Mouse (Mus musculus): ENCODE results near the gene Nin.
"Not testable (repeated sequence)": the region's sequence is repeated elsewhere in the genome, so short reads cannot be mapped to it uniquely, and the experiment has no call there.

Nin gene

DNA sequence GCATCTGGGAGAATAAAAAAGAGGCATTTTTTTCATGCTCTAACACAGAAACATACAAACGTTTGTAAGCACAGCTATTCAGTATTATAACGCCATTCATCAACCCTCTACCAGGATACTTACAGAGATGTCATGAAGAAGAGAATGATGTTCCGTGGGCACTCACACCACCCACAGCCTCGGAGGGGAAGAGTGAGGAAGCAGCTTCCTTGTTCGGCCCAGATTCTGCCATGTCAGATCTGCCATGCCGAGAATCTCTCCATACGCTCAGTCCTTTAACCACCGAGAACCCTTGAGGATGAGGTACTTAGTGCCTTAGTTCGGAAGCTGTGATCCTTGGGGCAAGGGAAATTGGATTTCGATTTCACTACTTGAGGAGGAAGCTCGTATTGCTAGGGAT lies at the start of gene Nin:
Gene Nin, minus strand, starts transcription at position 367 of the 400 bp plus-strand sequence.
- no peak for DNase-seq (ENCODE audit: low spot score in 2 of 2)

GRCm38 (mm10) chr12:70161057-70161456 lies 47.5 kb upstream of the Nin start:
- DNase-seq (ENCODE audit: low spot score in 2 of 2): no peak

GRCm38 (mm10) chr12:70157292-70158066 lies 44.0 kb upstream of the Nin start:
- no peak for DNase-seq (ENCODE audit: low spot score in 2 of 2)

GRCm38 (mm10) chr12:70156222-70156621 lies 42.7 kb upstream of the Nin start:
- no peak for DNase-seq (ENCODE audit: low spot score in 2 of 2)

- DNase-seq (ENCODE audit: low spot score in 2 of 2): no peak
These were observed 40.3 kb upstream of the Nin start, which contains the start of gene Abhd12b for GRCm38 (mm10) chr12:70153842-70154241. TSS of gene Abhd12b (plus strand) at chr12:70154142.

- DNase-seq (ENCODE audit: low spot score in 2 of 2): no peak
These were observed 35.2 kb upstream of the Nin start for GRCm38 (mm10) chr12:70148631-70149265.

DNA sequence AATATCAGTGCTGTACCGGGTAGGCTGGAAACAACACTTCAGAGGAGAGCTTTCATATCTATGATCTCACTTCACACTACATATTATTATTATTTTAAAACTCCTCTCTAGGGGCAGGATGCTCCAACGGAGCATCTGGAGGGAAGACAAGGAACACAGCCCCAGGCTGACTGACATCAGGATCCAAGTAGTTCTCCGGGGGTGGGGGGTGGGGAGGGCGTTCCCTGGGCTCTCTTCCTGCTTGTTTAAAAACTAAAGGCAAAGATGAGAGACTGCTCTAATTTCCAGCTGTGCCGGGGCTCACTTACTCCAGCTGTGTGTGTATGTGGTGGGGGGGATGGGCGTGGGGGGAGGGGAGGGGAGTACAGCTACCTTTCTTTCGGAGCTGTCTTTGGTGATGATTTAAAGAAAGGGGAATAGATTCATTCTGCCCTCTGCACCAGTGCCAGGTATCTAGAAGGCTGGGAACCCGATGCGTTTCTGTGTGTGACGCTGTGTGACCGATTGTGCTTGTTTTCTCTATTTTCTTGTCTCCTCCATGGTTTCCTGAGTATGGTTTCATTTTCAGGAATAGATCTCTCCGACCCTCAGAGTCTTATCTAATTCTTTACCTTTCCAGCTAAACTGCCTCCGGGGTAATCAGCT lies 34.6 kb upstream of the Nin start:
- no peak for DNase-seq (ENCODE audit: low spot score in 2 of 2)

GRCm38 (mm10) chr12:70145586-70145985 lies 32.1 kb upstream of the Nin start:
- no peak for DNase-seq (ENCODE audit: low spot score in 2 of 2)

GRCm38 (mm10) chr12:70144637-70145448 lies 31.3 kb upstream of the Nin start:
- DNase-seq (ENCODE audit: low spot score in 2 of 2): peak in 1 of 2 experiments; percentile 60

DNA sequence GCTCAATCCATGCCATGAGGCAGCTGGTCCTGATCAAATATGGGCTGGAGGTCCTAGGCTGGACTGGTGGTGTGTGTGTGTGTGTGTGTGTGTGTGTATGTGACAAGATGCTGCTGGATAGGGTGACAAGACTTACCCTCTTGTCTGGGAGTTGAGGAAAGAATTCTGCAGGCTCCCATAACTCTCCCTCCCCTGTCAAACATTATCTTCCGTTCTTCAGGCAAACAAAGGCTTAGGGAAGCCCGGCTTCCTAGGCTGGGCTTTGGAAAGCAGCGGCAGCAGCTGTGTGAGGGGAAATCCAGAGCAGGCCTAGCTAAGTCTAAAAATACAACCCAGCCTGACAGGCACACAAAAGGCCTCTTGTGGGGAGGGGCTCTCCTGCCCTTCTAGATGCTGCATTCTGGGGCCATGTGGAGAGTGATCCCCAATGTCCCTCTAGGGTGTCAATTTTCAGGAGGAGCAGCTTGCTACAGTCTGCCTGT lies 30.6 kb upstream of the Nin start:
- not testable (repeated sequence) for DNase-seq (ENCODE audit: low spot score in 2 of 2)

DNA sequence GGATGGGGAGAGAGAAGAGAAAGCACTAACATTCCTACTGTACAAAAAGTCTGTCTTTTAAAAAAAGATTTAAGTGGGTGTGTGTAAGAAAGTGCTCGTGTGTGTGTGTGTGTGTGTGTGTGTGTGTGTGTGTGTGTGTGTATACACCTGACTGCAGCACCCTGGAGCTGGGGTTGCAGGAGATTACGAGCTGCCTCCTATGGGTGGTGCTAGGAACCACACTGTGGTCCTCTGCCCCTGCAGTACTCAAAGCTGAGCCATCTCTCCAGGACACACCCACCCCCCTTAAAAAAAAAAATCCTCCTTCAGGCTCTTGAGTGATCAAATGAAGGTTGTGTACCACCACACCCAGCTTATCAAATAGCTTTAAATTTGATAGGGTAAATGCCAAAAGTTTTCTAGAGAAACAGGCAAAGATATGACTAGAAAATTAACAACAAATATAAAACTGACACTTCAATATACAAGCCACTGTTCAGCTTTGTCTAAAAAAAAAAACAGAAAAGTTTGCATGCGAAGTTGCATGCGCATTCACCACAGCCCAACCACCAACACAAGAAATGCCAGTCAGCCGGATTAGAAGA lies 27.6 kb upstream of the Nin start:
- DNase-seq (ENCODE audit: low spot score in 2 of 2): no peak

- DNase-seq (ENCODE audit: low spot score in 2 of 2): no peak
These were observed 27.0 kb upstream of the Nin start for GRCm38 (mm10) chr12:70140542-70140941.

- DNase-seq (ENCODE audit: low spot score in 2 of 2): no peak
These were observed 26.4 kb upstream of the Nin start for GRCm38 (mm10) chr12:70139871-70140270.

GRCm38 (mm10) chr12:70137626-70138025 lies 24.1 kb upstream of the Nin start:
- DNase-seq (ENCODE audit: low spot score in 2 of 2): no peak

- no peak for DNase-seq (ENCODE audit: low spot score in 2 of 2)
These were observed 23.6 kb upstream of the Nin start for GRCm38 (mm10) chr12:70137095-70137494.

DNA sequence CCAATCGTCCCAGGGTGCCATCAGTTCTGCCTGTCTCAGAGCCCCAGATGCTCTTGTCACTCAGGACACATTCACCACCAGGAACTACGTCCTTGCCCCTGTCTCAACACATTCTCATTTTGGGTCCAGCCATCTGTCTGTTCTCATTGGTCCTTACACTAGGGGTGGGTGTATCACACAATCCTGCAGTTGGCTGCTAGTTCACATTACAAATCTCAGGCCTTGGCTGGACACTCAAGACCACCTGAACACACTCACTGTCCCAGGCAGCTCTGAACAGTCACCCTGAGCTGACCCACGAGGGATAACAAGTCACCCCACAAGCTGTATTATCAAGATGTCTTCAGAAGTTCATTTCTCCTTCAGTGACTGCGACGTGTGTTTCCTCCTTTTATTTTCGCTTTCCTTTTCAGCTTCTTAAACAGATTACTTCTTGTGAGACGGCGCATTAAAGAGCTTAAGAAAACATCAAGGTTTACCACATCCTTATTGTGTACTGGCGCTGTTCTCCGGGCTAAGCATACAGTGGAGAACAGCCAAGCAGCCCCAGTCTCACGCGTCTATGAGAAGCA lies 22.8 kb upstream of the Nin start:
- DNase-seq (ENCODE audit: low spot score in 2 of 2): no peak

DNA sequence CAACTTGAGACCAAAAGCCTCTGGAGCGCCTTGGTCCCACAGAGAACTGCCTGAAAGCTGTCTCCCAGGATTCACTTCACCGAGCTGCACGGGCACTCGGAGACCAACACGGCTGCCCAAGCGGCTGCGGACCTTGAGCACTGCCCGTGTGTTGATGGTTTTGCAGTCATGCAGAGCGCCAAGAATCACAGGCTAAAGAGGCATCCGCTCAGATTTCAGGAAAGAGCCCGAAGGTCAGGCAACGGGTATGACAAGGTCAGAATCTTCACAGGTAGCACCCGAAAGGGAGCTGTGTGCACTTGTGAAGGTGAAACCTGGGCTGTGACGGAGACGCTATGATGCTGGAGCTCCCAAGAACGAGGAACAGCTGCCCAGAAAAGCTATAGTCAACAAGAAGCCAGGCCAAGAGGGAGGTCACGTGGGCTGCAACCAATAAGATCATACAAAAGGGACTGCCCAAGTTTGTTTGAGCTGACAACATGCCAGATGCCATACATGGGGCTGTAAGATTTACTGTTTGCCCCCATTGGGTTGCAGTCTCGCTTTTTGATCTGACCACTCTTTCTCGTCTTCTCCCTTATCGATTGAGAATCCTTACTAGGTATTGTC lies 21.2 kb upstream of the Nin start:
- no peak for DNase-seq (ENCODE audit: low spot score in 2 of 2)

DNA sequence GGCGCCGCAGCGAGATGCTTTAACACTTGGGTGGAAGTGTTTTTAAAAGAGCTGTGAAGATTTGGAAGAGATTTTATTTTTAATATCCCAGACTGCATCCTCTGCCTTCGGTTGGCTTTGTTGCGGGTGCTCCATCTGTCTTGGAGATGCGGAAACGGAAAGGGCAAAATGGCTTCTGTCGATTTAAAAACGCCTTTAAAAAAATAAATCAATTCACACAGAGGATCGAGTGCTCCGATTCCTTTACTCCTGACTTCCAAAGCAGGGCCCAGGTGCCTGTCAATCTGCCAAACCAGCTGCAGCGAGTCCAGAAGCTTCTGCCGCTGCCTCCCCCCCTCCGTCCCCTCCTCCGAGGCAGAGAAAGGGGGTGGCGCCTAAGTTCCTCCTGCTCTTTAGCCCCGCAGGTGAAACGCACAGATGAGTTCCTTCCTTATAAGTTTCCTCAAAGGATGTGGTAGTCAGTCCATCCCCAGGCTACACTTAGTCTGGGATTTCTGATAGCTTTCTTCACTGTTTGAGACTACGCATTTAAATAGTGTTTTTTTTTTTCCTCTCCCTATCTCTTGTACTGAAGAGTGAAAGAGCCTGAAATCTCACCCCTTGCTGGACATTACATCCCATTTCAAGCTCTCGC lies 17.6 kb upstream of the Nin start:
- peak in 1 of 2 experiments; percentile 32 for DNase-seq (ENCODE audit: low spot score in 2 of 2)

DNA sequence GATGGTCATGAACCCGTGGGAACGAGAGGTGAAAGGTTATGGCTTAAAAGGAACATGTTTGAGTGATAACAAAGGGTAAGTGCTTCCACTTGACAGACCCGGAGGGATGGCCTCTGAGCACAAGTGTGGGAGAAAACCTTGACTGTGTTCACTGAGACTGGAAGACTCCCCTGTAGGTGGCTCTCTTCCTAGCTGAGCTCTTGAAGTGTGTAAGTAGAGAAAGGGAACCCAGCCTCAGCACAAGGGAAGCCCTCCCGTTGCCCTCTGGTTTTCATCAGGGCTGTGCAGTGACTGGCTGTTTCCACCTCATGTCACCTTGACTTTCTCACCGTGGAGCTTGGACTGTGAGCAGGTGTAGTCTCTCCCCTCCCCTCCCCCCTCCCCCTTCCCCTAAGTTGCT lies 15.6 kb upstream of the Nin start:
- DNase-seq (ENCODE audit: low spot score in 2 of 2): no peak

DNA sequence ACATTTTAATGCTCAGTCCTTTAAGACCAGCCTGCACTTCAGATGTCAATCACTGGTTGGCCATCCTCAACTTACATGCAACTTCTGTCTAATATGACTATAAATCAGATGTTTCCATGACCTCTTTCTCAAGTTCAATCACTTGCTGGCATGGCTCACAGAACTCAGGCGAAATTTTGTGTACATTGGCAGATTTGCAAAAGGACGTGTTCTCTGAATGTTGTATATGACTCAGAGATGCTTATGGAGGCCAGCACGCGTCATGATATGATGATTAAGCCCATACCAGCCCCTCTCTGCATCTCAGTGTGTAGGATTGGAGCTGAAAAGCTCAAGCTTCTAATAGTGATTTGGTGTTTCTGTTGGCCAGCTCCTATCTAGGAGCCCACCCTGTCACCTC lies 13.1 kb upstream of the Nin start:
- DNase-seq (ENCODE audit: low spot score in 2 of 2): no peak
